Mouse (Mus musculus) cerebellum, adult 9-11 months (tissue): Measurements from ENCODE around the gene Gngt2.

ENCODE experiments used
- DNase-seq: peaks from one replicate; pipeline ENCODE4 v3.0.0; 2022

Gngt2 gene

DNA sequence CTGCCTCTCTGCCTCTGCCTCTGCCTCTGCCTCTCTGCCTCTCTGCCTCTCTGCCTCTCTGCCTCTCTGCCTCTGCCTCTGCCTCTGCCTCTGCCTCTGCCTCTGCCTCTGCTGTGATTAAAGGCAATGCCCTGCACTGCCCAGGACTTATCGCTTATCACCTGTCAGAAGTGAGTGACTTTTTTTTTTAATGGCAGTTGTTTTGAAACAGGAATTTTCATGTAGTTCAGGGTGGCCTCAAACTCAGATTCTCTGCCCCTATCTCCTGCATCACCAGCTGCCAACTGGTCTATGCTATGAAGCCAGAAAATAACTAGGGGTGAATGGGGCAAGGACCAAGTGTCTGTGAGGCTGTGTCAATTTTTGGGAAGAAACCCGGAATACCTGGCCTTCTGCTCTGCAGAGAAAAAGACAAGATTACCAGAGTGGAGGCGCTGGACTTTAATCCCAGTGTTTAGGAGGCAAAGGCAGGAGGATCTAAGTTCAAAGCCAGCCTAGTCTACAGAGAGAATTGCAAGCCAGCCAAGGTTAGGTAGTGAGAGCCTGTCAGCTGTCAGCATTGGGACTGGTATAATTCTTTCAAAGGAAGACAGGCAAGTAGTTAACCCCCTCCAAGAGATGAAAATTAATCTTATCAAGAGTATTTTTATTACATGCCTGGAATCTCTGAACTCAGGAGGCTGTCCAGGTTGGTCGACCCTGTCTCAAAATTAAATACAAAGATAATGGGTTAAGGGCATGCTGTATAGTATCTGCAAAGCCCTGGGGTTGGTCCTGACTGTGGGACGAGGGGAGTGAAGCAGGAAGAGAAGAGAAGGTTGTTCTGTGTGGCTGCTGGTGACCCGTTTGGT is 10.5 kb upstream of the Gngt2 start:
- DNase-seq, result peak; percentile 12

DNA sequence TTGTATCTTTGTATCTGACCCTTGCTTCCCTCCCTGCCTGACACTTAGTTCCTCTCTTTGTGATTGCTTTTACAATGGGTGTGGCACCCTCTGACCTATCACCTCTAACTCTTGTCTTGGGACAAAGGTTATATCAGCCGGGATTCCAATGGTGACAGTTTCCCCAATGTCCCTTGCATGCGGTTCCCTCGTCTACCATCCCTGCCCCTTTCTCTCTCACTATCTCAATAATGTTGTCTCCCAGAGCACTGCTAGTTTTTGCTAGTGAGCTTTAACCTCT is 9.9 kb upstream of the Gngt2 start:
- peak; percentile 4 for DNase-seq

DNA sequence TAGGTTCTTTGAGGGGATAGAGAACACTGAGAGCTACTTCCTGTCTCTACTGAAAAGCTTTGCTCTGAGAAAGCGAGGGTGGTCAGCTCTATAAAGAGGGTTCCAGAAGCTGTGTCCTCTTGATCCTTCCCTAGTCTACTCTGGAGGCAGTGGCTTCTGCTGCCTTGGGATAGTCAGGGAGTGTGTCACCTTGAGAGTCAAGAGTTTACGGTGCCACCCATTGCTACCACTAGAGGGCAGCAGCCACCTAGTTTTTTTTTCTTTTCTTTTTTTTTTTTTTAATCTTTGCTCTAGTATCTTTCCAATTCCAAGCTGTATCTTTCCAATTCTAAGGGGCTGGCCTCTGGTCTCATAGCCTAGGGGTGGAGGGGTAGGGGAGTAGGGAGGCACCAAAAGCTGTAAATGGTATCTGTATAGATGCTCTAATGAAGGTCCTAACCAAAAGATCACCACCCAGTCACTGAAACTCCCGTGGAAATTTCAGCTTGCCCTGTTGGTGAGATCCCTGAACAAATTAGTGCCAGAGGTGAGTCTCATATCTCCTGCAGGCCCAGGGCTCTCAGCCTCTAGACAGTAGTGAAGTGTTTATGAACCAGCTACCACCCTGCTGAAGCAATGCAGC is 9.4 kb upstream of the Gngt2 start:
- peak; percentile 67 for DNase-seq

DNA sequence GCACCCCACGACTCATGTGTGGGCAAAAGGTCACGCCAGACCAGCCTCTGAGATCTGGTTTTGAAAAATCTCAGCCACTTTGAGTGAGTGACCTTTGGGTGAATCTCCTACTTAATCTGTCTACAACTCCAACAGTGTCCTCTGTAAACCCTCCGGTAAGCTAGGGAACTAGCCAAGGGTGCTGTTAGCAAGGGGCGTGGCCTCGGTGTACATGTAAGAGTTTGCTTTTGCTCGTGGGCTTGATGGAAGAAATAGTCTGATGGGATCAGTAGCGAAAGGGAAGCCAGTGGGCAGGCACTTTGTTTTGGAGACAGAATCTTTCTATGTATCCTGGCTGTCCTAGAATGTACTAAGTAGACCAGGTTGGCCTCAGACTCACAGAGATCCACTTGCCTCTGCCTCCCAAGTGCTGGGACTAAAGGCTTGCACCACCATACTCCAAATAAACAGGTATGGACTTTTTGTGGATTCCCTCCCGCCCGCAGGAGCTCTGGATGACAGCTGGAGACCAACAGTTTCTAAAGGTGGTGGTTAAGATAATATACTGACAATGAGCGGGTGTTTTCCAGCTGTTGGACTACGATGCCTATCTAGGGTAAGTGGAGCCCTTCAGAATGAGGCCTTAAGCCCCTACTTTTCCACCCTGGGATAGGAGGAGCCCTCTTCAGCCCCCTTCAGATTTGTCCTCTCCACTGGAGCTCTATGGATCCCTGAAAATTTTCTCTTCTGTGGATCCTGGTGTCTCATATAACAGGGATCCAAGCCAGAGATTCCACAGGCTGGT is 8.6 kb upstream of the Gngt2 start:
- DNase-seq, result peak; percentile 10

DNA sequence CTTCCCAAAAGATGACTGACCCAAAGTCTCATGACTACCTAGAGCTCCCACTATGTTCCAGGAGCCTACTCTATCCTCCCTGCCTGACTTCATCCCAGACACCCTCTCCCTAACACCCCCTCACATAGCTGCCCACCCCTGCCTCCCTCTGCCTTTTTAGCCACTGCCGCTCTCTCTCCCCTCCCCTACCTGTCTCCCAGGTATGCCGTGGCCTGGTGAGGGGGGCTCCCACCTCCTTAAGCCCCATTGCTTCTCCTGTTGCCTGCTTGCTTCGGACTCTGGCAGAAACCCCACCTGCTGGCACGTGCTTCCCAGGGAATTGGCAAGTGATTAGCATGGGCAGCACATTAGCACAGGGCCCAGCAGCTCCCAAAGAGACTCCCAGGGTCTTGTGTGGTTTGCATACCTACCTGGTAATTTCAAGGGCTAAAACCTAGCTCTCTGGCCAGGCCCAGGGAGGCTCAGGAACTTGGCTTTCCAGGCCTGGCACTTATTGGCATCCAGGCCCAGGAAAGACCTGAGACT is 7.4 kb upstream of the Gngt2 start:
- DNase-seq, result peak; percentile 14

DNA sequence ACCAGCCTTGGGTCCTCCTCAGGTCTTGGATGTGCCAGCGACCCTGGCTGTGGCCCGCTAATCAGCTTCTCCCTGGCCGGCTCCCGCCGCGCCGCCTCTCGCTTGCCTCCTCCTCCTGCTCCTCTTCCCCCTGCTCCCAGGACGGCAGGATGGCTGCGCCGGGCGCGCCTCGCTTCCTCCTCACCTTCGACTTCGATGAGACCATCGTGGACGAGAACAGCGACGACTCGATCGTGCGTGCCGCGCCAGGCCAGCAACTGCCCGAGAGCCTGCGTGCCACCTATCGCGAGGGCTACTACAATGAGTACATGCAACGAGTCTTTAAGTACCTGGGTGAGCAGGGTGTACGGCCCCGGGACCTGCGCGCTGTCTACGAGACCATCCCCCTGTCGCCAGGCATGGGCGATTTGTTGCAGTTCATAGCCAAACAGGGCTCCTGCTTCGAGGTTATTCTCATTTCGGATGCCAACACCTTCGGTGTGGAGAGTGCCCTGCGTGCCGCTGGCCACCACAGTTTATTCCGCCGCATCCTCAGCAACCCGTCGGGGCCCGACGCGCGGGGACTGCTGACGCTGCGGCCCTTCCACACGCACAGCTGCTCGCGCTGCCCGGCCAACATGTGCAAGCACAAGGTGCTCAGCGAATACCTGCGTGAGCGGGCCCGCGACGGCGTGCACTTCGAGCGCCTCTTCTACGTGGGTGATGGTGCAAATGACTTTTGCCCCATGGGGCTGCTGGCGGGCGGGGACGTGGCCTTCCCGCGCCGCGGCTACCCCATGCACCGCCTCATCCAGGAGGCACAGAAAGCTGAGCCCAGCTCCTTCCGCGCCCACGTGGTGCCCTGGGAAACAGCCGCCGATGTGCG is 6.4 kb upstream of the Gngt2 start:
- DNase-seq, result peak; percentile 17

DNA sequence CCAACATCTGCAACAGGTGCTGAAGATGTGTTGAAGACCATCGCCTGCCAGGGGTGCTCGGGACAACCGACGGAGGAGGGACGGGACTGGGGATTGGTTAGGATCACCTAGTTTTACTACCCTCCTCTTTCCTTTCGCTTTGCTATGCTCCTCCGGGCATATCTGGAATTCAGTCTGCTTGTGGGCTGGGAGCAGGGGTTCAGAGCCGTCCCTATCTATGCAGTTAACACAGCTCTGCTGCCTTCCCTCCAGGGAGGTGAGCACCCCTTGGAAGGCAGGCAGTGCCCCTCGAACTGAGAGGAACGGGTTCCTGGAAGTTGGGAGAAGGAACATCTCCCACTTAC is 5.8 kb upstream of the Gngt2 start:
- DNase-seq, result no peak

DNA sequence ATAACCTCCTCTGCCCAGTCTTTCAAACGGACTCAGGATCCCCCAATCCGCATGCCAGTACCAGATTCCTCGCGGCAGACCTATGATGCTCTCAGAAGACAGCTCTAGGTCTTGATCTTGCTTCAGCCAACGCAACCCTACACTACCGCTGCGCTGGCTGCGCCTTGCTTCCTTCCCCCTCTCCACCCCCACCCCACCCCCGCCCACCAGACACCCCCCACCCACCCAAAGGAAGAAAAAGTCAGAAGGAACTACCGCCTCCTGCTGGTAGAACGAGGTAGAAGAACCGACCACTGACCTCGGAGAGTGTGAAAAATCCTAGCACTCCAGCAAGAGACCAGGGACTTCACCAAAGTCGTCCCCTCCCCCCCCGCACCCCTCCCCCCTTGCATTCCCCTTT is 5.4 kb upstream of the Gngt2 start:
- no peak for DNase-seq

DNA sequence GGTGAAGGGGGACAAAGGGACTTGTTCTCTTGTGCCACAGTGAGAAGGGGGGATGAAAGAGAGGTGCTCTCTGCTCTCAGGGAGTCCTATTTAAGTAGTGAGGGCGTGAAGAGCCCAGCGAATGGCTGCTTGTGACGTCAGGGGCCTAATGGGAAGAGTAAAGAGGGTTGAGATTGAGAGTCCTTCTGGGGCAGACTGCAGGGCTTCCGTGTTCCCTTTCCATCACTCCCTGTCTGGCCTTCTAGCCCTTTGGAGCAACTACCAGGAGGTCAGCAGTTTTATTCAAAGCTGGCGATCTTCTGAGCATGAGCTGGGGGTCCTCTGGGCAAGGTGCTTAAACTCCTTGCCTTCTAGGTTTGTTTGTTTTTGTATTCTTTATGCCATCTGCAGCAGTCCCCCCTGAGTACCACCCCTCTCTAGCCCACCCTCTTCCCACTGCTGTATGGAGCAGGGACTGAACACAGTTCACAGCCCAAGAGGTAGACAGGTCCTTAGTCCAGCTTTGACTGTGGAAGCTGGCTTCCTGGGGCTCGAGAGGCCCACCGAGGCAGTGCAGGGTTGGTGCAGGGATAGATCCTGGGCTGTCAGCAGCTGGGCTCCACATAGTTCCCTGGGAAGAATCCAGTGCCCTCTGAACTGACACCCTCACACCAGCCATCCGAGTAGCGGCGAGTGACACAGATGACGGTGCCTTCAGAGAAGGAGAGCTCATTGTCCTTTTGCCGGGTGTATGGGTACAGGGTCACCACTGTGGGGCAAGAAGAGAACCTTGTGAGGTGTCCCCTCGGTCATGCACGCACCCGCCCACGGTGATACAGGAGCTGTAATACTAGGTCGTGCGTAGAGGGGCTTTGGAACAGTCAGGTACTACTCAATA is 4.6 kb upstream of the Gngt2 start:
- no peak for DNase-seq

DNA sequence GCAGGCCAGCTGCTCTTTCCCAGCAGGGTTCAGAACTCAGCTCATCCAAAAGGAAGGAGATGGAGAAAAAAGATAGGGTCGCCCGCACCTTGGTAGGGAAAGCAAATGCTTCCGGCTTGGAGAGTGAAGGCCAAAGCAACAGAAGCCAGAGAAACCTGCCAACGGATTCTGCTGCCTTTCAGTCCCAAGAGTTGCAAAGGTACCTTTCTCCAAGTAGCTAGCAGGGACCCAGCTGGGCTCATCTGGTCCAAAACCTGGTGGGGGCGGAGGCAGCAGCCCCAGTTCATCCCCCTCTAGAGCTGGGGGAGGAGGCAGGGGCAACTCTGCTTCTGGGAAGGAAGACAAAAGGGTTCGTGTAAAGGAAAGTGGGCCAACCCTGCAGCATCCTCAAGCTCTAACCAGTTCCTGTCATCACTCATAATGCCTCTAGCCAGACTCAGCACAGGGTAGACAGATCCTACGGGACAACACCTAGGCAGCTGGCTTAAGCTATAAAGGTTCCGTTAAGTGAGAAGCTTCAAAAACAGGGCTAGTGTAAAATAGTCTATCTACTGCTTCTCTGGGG is 3.9 kb upstream of the Gngt2 start:
- no peak for DNase-seq

DNA sequence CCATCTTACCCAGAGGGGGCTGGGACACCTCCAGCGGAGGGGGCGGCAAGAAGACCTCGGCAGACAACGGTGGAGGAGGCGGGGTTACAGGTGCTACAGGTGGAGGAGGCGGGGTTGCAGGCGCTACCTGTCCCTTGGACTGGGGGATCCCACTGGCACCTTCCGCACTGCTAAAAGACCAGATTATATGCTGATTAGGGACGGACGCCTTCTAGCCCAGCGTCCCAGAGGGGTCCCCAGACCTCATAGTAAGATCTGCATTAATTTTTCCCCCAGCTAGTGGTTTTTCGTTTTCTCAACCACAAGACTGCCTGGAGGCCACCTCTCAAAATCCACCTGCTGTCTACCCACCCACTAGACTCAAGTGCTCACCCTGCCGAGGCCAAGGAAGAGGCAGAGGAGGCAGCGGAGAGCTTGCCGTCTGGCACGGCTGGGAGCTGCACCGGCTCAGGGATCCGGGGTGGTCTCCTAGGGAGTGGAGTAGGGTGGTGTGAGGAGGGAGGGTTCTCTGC is 3.3 kb upstream of the Gngt2 start:
- DNase-seq, result no peak

DNA sequence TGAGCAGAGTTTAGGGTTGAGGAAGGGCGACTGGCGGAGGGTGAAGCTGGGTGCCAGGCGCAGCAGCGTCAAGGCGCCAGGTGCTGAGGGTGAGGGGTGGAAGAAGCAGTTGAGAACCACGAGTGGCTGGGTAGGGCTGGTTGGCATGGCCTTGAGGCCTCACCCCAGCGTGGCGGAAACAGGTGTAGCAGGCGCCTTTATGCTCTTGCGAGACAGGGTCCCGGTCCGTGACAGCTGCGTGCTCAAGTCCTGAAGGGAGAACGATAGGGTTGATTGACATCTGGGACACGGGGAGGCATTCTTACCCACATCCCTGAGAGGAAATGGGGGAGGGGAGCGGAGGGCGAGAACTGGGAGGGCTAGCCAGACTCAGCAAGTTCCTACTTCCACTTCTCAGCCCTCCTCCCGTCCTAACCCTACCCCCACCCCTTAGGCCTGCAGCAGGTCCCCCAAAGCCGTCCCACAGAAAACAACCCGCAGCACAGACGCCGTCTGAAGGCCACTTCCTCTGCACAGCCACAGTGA is 2.8 kb upstream of the Gngt2 start:
- no peak for DNase-seq

DNA sequence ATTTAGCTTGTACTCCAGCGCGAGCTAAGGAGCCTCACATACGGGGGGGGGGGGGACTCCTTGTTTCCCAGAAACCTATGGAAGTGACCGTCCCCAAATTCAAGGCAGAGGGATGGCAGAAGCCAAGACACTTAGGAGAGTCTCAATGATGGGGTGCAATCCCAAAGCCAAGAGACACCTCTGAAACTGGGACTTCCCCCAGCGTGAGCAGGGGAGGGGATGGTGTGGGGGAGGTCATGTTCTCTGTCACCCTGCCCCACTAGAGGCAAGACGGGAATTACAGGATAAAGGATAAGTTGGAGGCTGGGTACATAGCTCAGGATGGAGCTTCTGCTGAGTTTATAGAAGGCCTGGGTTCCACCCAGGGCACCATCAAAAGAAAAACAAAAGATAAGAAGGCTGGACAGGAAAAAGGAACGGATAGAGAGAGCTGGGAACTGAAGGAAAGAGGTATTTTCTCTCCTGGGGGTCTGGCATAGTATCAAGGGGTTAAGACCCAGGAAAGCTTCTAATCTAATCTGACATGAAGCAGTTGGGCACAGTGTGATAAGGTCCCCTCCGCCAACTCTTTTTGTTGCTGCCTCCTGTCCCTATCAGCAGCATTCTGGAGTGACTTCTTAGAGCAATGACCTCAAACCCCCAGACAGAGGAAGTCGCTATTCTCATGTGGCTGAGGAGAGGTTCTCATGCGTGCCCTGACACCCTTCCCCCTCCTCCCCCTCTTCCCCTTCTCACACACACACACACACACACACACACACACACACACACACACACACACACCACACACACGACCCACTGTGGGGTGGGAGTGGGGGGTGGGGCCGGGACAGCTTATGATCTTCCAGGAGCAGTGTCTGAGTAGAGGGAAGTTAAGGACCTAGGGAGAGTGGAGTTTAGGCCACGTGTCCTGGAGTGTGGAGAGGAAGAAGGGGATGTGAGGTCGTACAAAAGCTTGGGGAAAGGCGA is 2.0 kb upstream of the Gngt2 start:
- no peak for DNase-seq

DNA sequence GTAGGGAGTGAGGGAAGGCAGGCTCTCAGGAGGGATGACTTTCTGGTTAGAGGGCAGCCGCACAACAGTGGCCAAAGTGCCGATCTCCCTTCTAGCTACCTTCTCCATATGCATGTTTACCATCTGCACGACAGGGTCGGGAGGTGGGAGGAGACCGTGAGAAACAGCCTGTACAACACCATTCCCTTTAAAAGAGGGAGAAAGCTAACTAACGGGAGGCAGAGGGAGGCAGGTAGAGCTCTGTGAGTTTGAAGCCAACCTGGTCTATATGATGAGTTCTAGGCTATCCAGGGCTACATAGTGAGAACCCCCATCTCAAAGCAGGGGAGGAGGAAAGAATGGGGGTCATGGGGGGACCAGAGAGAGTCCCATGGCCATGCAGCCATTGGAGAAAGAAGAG is 1.2 kb upstream of the Gngt2 start:
- no peak for DNase-seq

DNA sequence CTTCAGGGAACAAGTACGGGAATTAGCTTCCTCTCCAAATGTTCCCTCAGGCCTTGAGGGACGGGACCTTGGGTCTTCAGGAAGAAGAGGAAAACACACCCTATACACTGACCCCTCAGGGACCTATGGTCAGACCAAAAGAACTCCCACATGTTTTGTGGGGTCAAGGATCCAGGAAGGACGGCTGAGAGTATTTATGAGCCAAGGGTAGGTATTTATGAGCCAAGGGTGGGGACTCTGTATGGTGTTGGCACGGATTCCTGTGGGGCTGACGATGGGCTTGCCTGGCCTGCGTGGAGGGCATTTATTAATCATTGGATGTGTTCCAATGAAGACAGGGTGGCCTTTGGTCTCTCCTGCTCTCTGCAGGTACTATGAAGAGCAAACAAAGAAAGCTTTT is 583 bp upstream of the Gngt2 start:
- no peak for DNase-seq

DNA sequence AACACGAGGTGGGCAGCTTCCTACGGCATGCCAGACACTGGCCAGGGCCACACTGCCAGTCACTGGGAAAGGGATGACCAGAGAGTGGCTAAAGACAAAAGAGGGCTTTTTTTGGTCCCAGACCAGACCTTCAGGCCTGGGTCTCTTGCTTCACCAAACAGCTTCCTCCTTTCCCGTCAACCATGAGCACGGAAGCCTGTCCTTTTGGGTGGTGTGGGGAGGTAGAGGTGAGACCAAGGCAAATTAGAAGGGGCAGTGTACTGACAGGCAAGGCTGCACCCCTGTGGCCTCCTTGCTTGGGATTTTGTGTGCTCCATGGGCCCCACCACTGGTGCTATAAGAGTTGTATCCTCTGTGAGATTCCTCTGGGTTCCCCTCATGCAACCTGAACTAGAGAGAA is 1.6 kb downstream of the Gngt2 start:
- DNase-seq, result no peak

DNA sequence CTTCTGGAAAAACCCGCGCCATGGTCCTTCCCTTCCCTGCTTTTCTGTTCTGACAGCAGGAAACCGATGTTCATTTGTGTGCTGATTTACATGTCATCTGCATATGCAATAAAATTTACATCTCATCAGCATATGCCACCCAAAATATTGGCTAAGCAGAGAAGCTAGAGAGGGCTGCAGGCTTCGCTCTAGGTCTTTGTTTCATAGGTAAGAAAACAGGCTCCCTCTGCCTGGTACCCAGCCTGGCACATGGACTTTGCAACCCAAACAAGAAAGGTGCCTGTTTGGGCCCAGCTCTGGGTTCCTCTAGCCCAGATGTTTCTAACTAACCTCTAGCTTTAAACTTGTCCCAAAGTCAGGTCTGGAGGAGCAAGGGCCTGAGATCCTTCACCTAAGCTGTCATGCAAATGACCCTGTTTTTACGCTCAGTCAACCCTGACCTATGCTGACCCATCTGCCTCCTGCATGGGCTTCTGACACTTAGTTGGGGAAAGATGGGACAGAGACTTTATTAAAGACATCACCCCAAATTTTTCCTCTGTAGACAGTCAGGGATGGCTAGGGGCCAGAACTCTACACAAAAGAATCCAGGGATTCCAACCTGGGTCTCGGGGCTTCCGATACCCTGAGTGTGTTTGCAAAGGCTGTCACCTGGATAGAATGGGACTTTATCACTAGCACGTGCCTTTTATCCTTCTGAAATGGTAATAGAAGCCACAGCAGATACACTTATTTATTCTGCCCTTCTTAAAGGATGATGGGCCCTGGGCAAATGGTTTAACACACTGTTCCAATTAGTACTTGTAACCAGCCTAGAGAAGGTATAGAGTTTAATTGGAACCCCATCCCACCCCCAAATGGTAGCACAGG is 2.2 kb downstream of the Gngt2 start:
- no peak for DNase-seq

DNA sequence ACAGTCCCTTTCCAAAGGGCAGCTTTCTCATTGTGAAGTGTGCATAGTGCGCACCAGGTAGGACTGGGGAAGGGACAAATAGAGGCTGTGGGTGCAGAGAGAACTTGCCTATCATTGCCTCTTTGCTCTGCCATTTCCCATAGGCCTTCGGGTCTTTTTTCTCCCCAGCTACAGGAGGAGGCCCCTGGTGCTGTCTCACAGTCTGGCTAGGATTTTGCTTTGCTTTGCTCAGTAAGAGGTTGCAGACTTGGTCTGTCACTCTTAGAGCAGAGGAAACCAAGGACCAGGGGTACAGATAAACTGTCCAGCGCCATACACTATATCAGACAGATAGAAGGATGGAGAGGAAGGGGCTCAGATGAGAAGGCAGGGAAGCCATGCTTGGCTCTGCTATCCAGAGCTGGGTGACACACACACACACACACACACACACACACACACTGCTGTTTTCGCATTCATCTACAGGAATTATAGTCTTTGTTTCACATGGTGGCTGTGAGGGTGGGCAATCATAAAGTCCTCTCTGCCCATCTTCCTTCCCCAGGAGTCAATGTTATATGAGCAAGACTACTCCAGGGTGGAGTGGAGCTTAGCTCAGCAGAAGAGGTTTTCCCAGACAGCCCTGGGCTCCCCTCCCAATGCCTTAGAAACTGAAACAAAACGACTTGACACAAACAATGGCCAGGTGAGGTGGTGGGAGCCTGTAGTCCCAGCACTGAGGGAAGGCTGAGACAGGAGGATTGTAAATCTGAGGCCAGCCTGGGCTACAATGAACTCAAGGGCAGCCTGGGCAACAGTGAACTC is 3.9 kb downstream of the Gngt2 start:
- DNase-seq, result no peak
